Mouse (Mus musculus): ENCODE measurements around the gene Cops3. TPM values are rescaled to one million over a fixed set of nuclear protein-coding genes. Genes with fewer than 3 reads are reported as not detected.

Cops3 gene
- polyA plus RNA-seq, 1 experiment from 2014 or later: 149 TPM

DNA sequence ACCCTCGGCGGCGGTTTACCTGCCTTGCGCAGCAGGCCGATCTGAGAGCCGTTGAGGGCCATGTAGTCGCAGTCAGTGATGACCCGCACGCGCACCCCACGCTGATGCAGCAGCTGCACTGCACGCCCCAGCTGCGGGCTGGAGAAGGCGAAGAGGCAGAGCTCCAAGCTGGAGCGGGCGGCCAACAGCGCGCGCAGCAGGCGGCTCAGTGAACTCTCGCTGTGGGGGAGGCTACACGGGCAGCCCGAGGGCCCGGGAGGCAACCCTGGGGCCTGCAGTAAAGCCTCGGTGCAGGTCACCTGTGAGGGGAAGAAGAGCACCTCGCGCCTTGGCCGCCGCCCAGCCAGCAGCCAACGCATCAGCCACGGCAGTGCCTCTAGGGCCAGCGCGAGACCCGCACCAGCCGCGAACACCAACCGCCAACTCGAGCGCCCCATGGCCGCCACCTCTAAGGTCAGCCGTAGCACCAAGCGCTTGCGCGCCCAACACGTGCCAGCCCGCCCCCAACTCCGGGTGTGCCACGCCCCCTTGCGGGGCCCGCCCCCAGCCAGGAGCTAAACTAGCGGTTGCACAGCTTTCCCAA, 52.3 kb downstream of the Cops3 start, which contains the start of gene Pld6:
TSS of gene Pld6 (minus strand) at position 447 of the 583 bp plus-strand sequence.
- Histone ChIP-seq H3K4me3 (peak within 1 kb of the TSS; percentile 58), H3K27me3 (replicated peaks) (peaks cover 22% of the 10 kb centered on the region), H3K9me3 (replicated peaks) (no peaks in the 10 kb centered on the region), H3K4me2 (peak within 1 kb of the TSS; percentile 92), H3K9ac (peak within 1 kb of the TSS; percentile 55), H3K4me1 (peaks cover 17% of the 10 kb centered on the region), H3K36me3 (peaks cover 14% of the 10 kb centered on the region), H3K27ac (0 out of 2 replicates have a peak within 1 kb of the TSS, but pooled peaks have one; percentile 7)
- 1% methylated on average over 51 of the region's 51 CpGs for WGBS (ENCODE audit: insufficient replicate concordance)
- ATAC-seq: peak; percentile 81

GRCm38 (mm10) chr11:59786444-59787198, 53.0 kb downstream of the Cops3 start:
- no peaks in the 10 kb centered on the region for H3K9me3 ChIP-seq (replicated peaks)
- H3K27me3 ChIP-seq (replicated peaks): peaks cover 22% of the 10 kb centered on the region
- 45% methylated on average over 15 of the region's 15 CpGs for WGBS (ENCODE audit: insufficient replicate concordance)
- no peak overlapping the region for H3K27ac ChIP-seq
- peaks cover 17% of the 10 kb centered on the region for H3K4me1 ChIP-seq
- H3K9ac ChIP-seq: peak overlapping the region; percentile 55
- peak overlapping the region; percentile 58 for H3K4me3 ChIP-seq
- H3K4me2 ChIP-seq: peak overlapping the region; percentile 92
- peaks cover 7% of the 10 kb centered on the region for H3K36me3 ChIP-seq
- peak; percentile 24; the same call in 1 of the 2 replicates for ATAC-seq

DNA sequence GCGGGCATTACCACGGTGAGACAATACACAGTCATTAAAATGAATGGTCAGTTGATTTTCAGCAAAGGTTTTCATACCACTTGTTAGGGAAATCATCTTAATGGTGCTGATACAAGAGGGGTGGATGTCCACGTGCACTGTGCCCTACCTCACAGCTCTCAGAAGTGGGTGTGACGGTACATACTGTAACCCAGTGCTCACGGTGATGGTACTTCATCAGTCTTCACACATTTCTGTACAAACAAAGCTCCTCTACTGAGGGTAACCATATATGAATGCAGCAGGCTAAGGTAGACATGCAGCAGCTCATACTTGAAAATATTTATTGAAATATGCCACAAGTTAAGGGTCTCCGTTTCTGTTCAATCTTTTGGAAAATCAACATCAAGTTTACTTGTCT, 56.0 kb downstream of the Cops3 start:
- ATAC-seq: no peak
- Histone ChIP-seq H3K27ac (no peak overlapping the region), H3K9me3 (replicated peaks) (no peaks in the 10 kb centered on the region), H3K36me3 (no peaks in the 10 kb centered on the region), H3K4me2 (no peak overlapping the region), H3K9ac (no peak overlapping the region), H3K4me1 (peaks cover 17% of the 10 kb centered on the region), H3K4me3 (no peak overlapping the region), H3K27me3 (replicated peaks) (peaks cover 21% of the 10 kb centered on the region)
- 78% methylated on average over 6 of the region's 6 CpGs for WGBS (ENCODE audit: insufficient replicate concordance)

DNA sequence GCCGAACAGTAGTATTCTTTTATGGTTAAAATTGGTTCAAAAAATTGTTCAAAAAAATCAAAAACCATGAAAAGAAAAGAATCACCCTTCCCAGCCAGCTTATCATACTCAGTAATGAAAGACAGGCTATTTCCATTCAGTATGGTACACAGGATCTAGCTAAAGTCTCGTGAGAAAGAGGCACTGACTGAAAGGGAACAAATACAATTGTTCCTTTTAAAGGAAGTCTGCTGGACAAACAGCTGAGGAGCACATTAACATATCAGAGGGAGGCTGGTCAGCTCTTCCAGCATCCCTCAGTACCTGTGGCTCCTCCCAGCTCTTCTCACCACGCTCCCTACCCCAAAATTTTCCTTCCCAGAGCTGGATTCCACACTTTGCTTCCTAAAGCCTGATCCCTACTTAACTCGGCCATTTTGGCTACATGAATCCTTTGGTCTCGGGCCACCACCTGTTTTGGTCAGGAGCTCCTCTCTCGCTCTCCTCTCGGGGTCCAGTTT, 57.5 kb downstream of the Cops3 start:
- no peak overlapping the region for H3K9ac ChIP-seq
- peaks cover 6% of the 10 kb centered on the region for H3K36me3 ChIP-seq
- H3K27ac ChIP-seq: no peak overlapping the region
- peaks cover 10% of the 10 kb centered on the region; the same call in 1 of the 2 replicates for H3K27me3 ChIP-seq (replicated peaks)
- no peak overlapping the region for H3K4me2 ChIP-seq
- peaks cover 8% of the 10 kb centered on the region for H3K4me1 ChIP-seq
- 72% methylated on average over 7 of the region's 7 CpGs for WGBS (ENCODE audit: insufficient replicate concordance)
- no peaks in the 10 kb centered on the region for H3K9me3 ChIP-seq (replicated peaks)
- H3K4me3 ChIP-seq: no peak overlapping the region
- ATAC-seq: no peak

DNA sequence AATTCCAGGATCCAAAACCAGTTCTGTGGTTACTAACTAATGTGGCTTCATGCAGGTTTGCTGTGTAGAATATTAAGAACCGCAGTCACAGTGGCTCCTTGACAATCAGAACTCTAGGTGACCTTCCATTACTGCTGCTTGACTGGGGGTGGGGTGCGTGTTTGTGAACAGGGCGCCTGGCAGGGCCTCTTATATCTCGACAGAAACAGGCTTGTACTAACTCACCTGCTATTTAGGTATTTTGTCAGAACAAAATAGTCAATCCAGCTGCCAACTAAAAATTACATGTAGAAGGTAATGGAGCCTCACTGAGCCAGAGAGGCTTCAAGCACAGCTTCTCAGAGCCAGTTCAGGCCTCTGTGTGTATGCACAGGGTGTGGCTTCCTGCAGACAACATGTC, 59.4 kb downstream of the Cops3 start:
- no peaks in the 10 kb centered on the region for H3K9me3 ChIP-seq (replicated peaks)
- WGBS (ENCODE audit: insufficient replicate concordance): 72% methylated on average over 4 of the region's 4 CpGs
- peaks cover 22% of the 10 kb centered on the region for H3K36me3 ChIP-seq
- no peaks in the 10 kb centered on the region for H3K27me3 ChIP-seq (replicated peaks)
- no peak overlapping the region for H3K27ac ChIP-seq
- no peak overlapping the region for H3K4me2 ChIP-seq
- no peak overlapping the region for H3K9ac ChIP-seq
- H3K4me3 ChIP-seq: no peak overlapping the region
- H3K4me1 ChIP-seq: no peaks in the 10 kb centered on the region
- no peak for ATAC-seq

- WGBS (ENCODE audit: insufficient replicate concordance): 84% methylated on average over 4 of the region's 4 CpGs
- Histone ChIP-seq H3K9me3 (replicated peaks) (no peaks in the 10 kb centered on the region), H3K4me1 (no peaks in the 10 kb centered on the region), H3K27me3 (replicated peaks) (no peaks in the 10 kb centered on the region), H3K4me3 (no peak overlapping the region), H3K27ac (no peak overlapping the region), H3K36me3 (peaks cover 28% of the 10 kb centered on the region), H3K4me2 (no peak overlapping the region), H3K9ac (no peak overlapping the region)
- no peak for ATAC-seq
These were observed 60.2 kb downstream of the Cops3 start for GRCm38 (mm10) chr11:59779406-59779805.

- ATAC-seq: 0 out of 2 replicates have a peak, but pooled peaks have one; percentile 5
- H3K4me1 ChIP-seq: no peaks in the 10 kb centered on the region
- no peak overlapping the region for H3K4me3 ChIP-seq
- no peaks in the 10 kb centered on the region for H3K9me3 ChIP-seq (replicated peaks)
- H3K27ac ChIP-seq: no peak overlapping the region
- 51% methylated on average over 1 of the region's 1 CpGs for WGBS (ENCODE audit: insufficient replicate concordance)
- H3K9ac ChIP-seq: no peak overlapping the region
- H3K4me2 ChIP-seq: no peak overlapping the region
- peaks cover 33% of the 10 kb centered on the region for H3K36me3 ChIP-seq
- no peaks in the 10 kb centered on the region for H3K27me3 ChIP-seq (replicated peaks)
These were observed 60.8 kb downstream of the Cops3 start for GRCm38 (mm10) chr11:59778874-59779223.

DNA sequence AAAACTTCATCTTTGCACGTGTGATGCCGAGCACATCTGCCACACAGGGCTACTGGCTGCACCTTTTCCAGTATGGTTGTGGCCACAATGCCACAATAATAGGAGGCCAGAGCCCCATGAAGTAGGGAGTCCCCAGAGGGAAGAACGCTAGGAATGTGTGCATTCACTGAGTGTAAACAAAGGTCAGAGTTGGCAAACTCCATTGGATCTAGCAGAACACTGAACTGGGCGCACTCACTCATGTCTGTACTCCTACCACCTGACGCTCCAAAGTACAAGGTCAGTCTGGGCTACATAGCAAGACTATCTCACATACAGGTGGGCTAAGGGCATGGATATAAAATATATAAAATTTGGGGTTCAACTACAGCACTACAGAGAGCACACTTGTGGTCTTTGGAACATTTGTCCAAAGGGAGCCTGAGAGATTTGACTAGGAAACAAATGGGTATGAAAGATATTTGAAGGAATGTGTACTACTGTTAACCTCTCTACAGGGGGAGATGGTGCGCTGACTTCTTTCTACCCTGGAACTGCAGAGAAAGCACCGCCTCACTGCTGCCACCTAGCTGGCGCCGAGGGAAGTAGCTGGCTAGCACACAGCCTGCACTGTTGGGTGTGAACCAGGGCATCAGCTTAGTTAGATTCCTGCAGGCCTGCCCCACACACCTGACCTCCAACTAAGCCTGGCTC, 61.3 kb downstream of the Cops3 start:
- H3K4me2 ChIP-seq: no peak overlapping the region
- peak; percentile 76 for ATAC-seq
- H3K27ac ChIP-seq: no peak overlapping the region
- peaks cover 39% of the 10 kb centered on the region for H3K36me3 ChIP-seq
- no peak overlapping the region for H3K9ac ChIP-seq
- H3K4me3 ChIP-seq: no peak overlapping the region
- WGBS (ENCODE audit: insufficient replicate concordance): 46% methylated on average over 9 of the region's 9 CpGs
- no peaks in the 10 kb centered on the region for H3K27me3 ChIP-seq (replicated peaks)
- H3K9me3 ChIP-seq (replicated peaks): no peaks in the 10 kb centered on the region
- H3K4me1 ChIP-seq: no peaks in the 10 kb centered on the region

DNA sequence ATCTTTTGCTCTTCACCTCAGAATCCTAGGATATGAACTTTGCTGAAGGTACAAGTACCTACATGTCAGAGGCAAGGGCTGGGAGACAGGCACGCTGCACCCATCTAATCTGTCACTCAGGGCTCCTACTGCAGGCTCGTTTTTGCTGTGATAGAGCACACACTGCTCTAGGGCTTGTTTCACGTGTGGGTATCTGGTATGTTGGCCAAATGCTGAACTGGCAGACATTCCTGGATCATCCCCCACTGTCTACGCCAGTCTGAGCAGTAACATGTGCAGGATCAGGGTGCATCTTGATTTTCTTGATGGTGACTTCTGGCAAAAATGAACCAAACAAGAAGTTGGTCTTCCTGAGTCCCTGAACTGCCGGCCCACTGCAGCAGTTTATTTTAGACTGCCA, 62.4 kb downstream of the Cops3 start:
- Histone ChIP-seq H3K9me3 (replicated peaks) (no peaks in the 10 kb centered on the region), H3K36me3 (peaks cover 47% of the 10 kb centered on the region), H3K4me2 (no peak overlapping the region), H3K4me3 (no peak overlapping the region), H3K9ac (no peak overlapping the region), H3K27me3 (replicated peaks) (no peaks in the 10 kb centered on the region), H3K27ac (no peak overlapping the region), H3K4me1 (no peaks in the 10 kb centered on the region)
- no peak for ATAC-seq
- 81% methylated on average over 5 of the region's 5 CpGs for WGBS (ENCODE audit: insufficient replicate concordance)

GRCm38 (mm10) chr11:59775435-59776148, 64.0 kb downstream of the Cops3 start:
- Histone ChIP-seq H3K4me2 (no peak overlapping the region), H3K9me3 (replicated peaks) (no peaks in the 10 kb centered on the region), H3K27ac (no peak overlapping the region), H3K4me1 (no peaks in the 10 kb centered on the region), H3K4me3 (no peak overlapping the region), H3K27me3 (replicated peaks) (no peaks in the 10 kb centered on the region), H3K9ac (no peak overlapping the region), H3K36me3 (peaks cover 64% of the 10 kb centered on the region)
- WGBS (ENCODE audit: insufficient replicate concordance): 86% methylated on average over 13 of the region's 13 CpGs
- no peak for ATAC-seq

GRCm38 (mm10) chr11:59774522-59774921, 65.1 kb downstream of the Cops3 start:
- H3K36me3 ChIP-seq: peaks cover 74% of the 10 kb centered on the region
- no peaks in the 10 kb centered on the region for H3K4me1 ChIP-seq
- no peaks in the 10 kb centered on the region for H3K9me3 ChIP-seq (replicated peaks)
- no peaks in the 10 kb centered on the region for H3K27me3 ChIP-seq (replicated peaks)
- no peak for ATAC-seq
- no peak overlapping the region for H3K4me2 ChIP-seq
- H3K4me3 ChIP-seq: no peak overlapping the region
- 56% methylated on average over 4 of the region's 4 CpGs for WGBS (ENCODE audit: insufficient replicate concordance)
- no peak overlapping the region for H3K9ac ChIP-seq
- no peak overlapping the region for H3K27ac ChIP-seq
